Mouse (Mus musculus) thymus, postnatal 14 days (tissue): ENCODE measurements around the gene Mon1a.

ENCODE experiments used
- DNase-seq: peaks from one replicate; pipeline ENCODE4 v3.0.0; 2021

The Mon1a gene

DNA sequence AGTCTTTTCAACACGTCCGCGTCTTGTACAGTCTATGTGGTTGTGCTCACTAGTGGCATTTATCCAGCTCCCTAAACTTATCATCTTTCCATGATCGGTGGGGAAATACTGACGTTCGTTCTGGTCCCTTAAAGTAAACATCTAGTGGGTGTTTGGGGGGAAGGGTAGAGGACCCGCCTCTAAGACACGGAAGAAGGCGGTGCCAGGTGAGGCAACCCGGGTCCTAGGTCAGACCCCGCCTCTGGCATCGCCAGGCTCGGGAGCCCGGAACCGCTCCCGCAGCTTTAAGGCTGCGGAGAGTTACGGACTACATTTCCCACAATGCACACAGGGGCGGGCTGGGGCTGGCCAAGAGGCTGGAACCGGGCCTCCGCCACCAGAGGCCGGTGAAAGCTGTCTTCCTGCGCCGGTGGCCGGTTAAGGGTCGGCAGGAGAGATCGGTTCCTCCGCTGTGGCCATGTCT lies at the start of gene Mon1a:
Gene Mon1a (plus strand): TSS at position 348 of the 463 bp plus-strand sequence.
- DNase-seq = peak; percentile 93

DNA sequence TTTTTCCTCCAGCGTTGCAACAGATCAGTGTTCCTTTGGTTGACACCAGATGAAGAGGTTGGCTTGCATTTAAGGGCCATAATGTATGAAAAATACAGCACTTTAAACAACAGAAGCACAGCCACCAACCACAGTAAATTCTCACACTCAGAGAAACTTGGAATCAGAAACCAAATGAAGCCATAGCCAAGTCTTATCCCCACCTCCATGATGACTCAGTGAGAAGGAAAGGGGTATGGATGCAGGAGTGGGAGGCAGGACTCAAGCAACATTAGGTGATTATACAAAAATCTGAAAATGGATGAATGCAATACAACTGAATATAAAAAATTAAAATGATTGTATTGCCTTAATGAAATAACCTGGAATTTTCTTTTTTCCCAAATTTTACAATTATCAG lies 49.1 kb upstream of the Mon1a start:
- no peak for DNase-seq

DNA sequence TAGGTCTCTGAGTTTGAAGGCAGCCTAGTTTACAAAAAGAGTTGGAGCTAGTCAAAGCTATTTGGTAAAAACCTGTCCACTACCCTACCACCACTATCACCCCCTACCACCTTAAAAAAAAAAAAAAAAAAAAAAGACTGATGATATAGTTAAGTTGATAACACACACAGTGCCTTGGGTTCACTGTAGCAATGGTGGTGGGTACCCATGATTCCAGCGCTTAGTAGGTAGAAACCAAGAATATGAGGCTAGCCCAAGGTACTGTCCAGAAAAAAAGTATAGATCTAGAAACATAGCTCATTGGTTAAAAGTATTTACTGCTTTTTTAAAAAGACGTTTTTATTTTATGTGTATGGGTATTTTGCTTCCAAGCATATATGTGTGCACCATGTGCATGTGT lies 45.2 kb upstream of the Mon1a start:
- no peak for DNase-seq

DNA sequence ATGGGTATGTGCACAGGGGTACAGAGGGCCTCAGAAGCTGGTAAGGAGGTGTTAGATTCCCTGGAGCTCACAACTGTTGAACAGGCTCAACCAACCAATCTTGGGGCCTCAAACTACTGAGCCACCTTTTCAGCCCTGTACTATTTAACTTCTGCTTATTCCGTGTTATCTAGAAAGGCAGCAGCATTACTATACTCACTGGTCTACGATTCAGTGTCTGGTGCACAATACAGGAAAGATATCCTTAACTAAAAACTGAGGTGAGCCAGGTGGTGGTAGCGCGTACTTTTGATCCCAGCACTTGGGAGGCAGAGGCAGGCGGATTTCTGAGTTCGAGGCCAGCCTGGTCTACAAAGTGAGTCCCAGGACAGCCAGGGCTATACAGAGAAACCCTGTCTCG lies 39.0 kb upstream of the Mon1a start:
- no peak for DNase-seq

DNA sequence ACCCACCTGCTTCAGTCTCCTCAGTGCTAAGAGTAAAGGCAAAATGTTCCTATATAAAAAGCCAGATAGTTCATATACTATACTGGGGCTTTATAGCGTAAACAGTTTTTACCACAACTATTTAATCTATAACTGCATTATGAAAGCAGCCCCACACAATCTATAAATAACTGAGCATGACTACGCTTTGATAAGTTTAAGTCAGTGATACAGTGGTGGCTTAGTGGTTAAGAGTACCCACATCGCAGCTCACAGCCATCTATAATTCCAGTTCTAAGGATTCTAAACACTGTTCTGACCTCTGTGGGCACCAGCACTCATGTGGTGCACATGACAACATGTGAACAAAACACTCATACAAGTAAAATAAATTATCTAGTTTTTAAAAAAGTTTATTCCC lies 29.6 kb upstream of the Mon1a start:
- DNase-seq = no peak

DNA sequence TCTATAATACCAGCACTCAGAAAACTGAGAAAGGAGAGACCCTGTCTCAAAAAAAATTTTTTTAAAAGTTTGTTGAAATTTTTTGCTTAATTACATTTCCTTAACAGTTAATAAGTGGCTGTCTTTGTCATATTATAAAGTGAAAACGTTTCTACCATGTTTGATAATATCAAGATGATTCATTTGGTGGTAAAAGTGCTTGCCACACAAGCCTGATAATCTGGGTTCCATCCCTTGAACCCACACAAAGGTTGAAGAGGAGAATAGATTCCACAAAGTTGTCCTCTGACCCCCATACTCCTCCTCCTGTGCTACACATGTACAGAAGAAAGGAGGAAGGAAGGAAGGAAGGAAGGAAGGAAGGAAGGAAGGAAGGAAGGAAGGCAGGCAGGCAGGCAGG lies 23.5 kb upstream of the Mon1a start:
- DNase-seq = no peak

DNA sequence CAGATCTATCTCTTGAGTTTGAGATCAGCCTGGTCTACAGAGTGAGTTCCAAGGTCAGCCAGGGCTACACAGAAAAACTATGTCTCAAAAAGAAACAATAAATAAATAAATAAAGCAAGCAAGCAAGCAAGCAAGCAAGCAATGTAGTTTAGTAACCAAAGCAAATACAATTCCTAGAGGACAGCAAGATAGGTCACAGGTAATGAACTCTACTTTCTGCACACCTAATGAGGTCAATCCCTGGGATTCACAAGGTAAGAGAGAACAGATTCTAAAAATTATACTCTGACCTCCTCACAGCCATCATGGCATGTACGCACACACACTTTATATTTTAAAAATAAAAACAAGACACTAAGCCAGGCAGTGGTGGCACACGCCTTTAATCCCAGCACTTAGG lies 21.9 kb upstream of the Mon1a start:
- no peak for DNase-seq

DNA sequence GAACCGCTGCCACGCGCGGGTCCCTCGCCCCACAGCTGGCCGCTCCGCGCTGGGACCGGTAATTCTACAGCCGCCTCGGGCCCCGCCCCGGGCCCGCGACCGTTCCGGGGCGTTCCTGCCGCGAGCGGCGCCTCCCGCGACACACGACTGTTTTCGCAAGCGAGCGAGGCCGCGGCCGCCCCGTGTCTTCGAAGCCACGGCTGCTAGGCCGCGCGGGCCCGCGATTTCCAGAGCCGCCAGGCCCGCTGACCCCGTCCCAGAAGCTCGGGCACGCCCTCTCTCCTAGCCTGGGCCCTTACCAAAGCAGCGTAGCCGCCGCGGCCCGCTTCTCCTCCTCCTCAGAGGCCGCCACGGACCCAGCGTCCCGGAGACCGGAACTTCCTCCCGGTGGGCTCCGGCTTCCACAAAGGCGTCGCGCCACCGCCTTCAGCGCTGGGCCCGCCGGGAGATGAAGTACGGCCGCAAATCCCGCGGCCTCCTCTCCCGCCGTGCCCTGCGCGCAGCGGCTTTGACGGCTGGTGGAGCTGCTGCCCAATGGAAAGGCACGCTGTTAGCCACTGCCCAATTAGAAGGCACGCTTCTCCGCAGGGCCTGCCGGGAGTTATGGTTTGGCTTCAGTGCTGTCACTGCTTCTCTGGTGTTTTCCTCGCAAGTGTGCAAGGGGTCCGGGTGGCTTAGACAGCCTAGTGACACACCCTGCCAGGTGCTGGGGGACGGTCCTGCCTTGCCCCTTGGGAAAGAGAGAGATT lies 15.4 kb upstream of the Mon1a start:
- peak; percentile 94 for DNase-seq

DNA sequence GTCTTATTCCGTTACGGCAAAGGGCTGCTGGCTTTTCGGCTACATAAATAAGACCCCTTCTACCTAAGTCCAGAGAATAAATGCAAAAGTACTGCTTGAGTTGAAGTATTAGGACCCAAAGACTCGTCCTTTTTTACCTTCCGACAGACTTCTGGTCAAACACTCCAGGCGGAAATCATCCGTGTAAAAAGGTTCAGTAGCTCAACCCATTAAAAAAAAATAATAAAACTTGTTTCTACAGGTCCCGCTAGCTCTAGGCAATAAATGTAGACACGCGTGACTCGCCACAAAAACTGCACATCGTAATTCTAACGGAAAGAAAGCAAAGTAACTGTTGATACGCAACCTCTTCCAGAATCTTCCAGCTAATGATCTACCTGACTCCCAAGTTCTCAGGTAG lies 14.8 kb upstream of the Mon1a start, which contains the start of gene Rbm6:
Gene Rbm6 (minus strand): TSS at position 101 of the 400 bp plus-strand sequence.
- no peak for DNase-seq

DNA sequence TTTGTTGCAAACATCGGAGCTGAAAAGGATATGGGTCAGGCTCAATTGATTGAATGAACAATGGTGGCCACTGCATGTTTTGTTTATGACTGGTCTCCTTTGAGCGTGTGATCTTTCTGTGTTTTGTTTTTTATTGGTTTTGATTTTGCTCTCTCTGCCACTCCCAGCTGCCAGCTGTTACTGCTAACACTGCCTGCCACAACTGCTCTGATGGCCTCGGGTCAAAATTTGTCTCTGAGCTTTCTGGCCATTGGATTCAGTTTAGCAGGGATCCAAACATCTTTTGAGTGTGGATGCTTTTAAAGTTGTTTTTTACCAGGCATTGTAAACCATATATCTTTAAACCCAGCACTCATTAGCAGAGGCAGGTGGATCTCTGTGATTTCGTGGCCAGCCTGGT lies 7.5 kb upstream of the Mon1a start:
- DNase-seq = no peak

DNA sequence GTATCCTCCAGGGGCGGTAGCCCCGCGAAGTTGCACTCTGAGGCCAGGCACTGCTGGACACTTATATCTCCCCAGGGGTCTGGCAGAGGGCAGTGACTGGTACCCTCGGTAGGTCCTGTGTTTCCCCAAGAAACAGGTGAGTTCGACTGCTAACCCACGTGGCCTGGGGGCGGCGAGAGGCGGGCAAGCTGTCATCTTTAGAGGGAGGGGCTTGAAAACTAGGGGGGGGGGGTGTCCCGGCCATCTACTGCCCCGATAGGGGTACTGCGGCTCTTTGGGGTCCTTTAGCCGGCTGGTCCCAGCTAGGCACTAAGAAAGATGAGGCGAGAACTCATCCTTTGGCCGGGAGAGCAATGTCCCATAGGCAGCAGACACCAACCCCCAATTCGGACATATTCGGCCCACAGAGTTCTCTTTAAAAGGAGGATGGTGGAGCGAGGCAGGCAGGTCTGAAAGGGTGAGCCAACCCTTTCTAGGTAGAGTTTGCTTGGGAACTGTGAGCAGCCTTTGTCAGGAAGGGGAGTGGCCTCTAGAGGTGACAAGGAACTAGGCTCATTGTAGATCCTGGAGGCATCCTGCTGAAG lies 408 bp downstream of the Mon1a start:
- peak; percentile 53 for DNase-seq

DNA sequence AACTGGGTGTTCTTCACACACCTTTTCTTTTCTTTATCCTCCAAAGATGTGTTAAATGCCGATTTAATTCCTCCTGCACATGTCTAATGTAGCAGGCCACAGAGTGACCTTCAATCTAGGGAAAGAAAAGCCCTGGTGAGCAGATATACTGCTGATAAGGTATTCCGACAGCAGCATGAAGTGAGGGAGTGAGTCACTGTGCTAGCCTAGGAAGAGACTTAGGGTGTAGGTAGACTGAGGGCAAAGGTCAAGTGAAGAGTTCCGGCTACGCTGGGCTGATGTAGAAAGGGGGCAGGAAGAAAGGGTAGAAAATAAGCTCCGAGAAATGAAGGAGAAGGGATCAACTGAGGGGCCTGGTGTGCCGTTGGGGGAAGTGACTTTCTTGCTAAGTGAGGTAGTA lies 2.3 kb downstream of the Mon1a start:
- DNase-seq = no peak

DNA sequence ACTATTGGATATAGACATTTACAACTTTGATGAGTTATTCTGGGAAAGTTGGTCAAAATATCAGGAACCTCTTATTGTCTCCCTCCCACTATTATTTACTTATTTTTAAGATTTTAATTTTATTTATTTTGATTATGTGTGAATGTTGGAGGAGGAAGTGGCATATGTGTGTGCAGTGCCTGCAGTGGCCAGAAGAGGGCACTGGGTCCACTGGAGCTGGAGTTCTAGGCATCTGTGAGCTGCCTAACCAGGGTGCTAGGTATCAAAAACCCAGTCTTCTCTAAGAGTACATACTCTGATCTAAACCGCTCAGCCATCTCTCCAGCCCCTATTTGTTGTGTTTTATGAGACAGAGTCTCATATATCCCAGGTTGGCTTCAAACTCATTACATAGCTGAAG lies 3.1 kb downstream of the Mon1a start:
- DNase-seq = peak; percentile 43

DNA sequence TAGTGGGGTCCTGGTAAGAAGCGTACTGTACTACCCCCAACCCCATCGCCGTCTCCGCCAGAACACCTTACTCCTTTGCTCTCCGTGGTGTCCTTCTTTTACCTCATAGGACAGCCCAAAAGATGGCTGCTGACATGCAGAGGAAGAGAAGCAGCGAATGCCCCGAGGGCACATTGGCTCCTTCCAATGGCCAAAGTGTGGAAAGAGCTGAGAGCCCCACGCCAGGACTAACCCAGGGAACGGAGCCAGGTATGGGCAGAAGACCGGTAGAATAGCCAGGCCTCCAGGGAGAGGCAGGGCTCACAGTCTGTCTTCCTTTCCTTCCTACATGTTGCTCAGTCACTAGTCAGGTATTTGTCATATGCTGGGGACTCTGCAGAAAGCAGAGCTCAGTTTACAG lies 10.6 kb downstream of the Mon1a start:
- DNase-seq = no peak

DNA sequence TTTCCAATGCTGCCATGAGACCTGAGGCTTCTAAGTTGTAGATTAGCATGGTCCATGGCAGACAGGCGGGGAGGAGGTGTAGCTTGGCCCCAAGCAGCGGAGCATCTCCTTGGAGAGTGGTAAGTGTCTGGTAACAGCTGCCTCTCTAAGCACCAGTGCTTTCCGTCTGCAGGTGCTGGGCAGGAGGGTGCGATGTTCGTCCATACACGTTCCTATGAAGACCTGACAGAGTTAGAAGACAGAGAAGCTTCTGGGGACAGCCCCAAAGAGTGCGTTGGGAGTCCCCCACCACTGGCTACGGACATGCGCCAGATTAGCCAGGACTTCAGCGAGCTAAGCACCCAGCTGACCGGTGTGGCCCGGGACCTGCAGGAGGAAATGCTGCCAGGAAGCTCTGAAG lies 11.9 kb downstream of the Mon1a start:
- no peak for DNase-seq

DNA sequence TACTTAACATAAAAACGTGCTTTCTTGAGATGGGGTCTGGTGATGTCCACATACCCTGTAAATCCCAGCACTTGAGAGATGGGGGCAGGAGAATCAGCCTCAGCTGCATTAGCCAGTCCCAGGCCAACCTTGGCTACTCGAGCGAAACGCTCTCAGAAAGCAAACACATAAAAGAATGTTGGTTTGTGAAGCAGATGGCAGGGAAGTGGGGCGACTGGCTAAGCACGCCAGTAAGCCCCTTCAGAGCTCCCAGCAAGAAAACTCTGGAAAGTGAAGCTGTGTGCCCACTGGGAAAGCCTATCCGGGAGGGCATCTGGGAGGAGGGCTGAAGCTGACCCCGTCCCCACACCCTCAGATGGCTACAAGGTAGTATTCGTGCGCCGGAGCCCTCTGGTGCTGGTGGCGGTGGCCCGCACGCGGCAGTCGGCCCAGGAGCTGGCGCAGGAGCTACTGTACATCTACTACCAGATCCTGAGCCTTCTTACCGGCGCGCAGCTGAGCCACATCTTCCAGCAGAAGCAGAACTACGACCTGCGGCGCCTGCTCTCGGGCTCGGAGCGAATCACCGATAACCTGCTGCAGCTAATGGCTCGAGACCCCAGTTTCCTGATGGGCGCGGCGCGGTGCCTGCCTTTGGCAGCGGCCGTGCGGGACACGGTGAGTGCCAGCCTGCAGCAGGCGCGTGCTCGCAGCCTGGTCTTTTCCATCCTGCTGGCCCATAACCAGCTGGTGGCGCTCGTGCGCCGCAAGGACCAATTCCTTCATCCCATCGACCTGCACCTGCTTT lies 13.1 kb downstream of the Mon1a start:
- DNase-seq = peak; percentile 67

DNA sequence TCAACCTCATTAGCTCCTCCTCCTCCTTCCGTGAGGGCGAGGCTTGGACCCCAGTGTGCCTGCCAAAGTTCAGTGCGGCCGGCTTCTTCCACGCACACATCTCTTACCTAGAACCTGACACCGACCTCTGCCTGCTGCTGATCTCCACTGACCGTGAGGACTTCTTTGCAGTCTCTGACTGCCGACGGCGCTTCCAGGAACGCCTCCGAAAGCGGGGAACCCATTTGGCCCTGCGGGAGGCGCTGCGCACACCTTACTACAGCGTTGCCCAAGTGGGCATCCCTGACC lies 13.6 kb downstream of the Mon1a start:
- no peak for DNase-seq

DNA sequence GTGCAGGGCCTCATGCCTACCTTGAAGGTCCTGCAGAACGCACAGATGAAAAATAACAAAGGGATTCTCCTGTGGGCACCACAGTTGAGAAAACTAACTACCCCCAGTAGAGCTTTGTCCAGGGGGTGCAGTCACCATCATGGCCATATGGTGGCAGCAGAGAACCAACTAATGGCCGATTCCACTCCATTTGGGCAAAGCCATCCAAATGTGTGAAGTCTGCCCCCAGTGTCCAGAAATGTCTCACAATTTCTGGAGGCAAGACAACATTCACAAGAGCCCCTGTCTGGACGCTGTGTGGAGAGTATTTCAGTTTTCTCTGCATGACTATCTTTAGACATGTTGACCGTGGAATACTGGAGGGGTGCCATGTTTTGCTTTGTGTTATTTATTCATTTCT lies 16.8 kb downstream of the Mon1a start:
- peak; percentile 87 for DNase-seq

DNA sequence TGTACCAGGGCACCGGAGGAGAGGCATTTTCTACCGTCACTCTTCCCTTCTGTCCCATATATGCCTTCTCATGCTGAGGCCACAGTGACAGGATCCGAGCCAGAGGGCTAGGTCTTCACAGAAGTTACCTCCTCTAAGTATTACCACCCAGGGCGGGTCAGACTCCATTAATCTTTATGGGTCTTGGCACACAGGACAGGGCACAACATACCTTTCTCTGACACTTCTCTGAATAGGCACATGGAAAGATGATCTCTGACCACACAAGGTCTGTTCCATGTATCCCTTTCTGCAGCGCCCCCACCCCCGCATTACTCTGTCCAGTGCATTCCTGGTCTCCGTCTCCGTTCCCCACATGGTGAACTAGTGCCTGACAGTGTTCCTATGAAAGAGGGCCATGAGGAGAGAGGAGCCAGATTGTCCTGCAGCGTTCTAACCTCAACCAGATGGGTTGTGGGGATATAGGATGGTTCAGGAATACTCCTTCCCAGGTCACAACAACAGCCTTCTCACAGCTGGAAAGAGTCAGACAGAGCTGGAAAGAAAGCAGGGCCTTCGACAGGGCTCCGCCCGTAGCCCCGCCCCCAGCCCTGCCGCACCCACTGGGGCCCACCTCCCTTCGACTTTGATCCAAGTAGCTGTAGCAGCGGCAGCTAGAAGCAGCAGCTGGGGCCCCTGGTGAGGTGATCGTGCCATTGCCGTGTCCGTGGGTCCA lies 18.5 kb downstream of the Mon1a start, which contains the start of gene Mst1r:
Gene Mst1r (plus strand): TSS at position 622 of the 715 bp plus-strand sequence.
- peak; percentile 89 for DNase-seq

DNA sequence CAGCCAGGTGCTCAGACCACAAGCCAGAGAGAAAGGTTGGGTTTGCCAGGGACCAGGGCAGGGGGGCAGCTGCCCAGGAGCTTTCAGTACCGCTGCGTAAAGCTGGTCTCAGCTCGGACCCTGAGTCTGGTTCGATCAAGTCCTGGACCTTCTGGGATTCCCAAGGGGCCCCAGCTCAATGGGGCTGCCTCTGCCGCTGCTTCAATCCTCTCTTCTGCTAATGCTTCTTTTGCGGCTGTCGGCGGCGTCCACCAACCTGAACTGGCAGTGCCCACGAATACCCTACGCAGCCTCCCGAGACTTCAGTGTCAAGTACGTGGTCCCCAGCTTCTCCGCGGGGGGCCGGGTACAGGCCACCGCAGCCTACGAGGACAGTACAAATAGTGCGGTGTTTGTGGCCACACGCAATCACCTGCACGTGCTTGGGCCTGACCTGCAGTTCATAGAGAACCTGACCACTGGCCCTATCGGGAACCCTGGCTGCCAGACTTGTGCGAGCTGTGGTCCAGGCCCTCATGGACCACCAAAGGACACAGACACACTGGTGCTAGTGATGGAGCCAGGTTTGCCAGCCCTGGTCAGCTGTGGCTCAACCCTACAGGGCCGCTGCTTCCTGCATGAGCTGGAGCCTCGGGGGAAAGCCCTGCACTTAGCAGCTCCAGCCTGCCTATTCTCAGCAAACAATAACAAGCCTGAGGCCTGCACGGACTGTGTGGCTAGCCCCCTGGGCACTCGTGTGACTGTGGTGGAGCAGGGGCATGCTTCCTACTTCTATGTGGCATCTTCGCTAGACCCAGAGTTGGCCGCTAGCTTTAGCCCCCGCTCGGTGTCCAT lies 19.2 kb downstream of the Mon1a start:
- DNase-seq = no peak

DNA sequence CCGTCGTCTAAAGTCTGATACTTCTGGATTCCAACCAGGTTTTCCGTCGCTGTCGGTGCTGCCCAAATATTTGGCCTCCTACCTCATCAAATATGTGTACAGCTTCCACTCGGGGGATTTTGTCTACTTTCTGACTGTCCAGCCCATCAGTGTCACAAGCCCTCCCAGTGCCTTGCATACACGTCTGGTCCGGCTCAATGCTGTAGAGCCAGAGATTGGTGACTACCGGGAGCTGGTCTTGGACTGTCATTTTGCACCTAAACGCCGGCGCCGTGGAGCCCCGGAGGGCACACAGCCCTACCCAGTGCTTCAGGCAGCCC lies 19.8 kb downstream of the Mon1a start:
- no peak for DNase-seq

DNA sequence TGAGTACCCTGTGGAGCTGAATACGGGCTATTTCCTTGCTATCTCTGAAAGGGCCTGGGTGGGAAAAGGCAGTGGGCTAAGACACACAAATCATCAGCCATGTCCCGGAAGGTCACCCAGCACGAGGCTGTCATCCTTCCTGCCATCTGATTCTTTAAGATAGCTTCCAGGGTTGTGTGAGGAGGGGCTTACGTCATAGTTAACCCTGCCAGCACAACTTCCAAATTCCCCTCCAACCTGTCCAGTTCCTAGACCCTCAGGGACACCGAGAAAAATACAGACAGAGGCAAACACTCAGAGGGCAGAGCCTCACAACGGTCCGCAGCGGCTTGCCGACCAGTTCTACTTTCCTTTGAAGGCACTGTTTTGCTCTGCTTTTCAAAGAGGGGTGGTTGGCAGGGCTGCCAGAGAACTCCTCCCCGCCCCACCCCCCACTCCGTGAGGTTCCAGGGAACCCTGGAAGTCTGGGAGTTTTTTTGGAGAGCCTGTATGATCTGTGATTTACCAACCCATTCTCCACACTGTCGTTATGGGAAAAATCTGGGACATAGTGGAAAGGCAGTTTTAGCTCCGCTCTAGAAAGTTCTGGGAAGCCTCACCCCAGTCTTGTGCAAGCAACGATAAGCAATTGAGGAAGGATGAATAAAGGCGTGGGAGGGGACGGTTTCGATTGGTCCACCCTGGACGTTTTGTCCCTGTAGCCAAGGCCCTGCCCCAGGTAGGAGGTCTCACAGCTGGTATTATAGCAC lies 20.6 kb downstream of the Mon1a start:
- no peak for DNase-seq
